ENCODE assay signal across 15 mouse cellular contexts in the genomic region with DNA sequence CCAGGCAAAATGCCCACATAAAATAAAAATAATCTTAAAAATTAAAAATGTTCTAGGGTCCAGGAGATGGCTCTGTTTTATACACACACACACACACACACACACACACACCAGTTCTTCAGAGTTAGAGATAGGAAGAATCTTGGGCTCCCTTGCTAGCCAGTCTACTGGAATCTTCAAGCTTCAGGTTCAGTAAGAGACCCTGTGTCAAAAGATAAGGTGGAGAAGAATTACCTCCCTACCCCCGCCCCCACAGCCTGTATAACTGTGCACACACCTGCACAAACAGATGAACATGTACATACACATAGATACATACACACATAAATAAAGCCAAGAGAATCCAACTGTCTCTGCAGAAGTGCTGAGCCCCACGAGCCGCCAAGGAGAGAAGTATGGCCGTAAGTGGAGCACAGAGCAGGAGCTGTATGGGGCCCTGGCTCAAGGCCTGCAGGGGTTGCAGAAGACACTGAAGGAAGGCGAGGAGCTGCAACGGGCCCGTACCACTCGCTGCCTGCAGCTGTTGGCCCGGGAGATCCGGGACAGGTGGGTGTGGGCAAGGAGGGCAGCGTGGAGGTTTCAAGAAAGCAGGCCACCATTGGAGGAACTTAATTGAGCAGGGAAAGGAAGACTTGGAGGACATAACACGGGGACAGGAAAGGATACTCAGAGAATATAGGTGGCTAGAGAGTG. TPM values are rescaled to one million over a fixed set of nuclear protein-coding genes. Genes with fewer than 3 reads are reported as not detected.
"Had no signal": no experiment of that assay in that cellular context is flagged by ENCODE, and none has a peak within 500 bp of the region (broad histone marks: within the 10 kb centered on the region; RNA-seq: fewer than 3 reads in every experiment).

No protein-coding gene starts in this region.

- H3K36me3 ChIP-seq: limb, embryonic 10.5 days; neural tube, embryonic 13.5 days; stomach, embryonic 15.5 days had no signal

- ATAC-seq: lung, postnatal 0 days had no signal

- DNase-seq: kidney, adult 18-20 months; kidney, postnatal 25 days; lung, adult 2 months; lung, postnatal 36 days; midbrain, embryonic 14.5 days; right cerebral cortex, postnatal 14 days; thymus, adult 2 months; thymus, postnatal 25 days had no signal

- H3K27me3 ChIP-seq: neural tube, embryonic 13.5 days; stomach, embryonic 15.5 days had no signal

- H3K9me3 ChIP-seq: limb, embryonic 10.5 days; neural tube, embryonic 13.5 days; stomach, embryonic 15.5 days had no signal

- H3K9ac ChIP-seq: liver, embryonic 14.5 days; neural tube, embryonic 13.5 days; stomach, embryonic 15.5 days had no signal

- H3K4me2 ChIP-seq: neural tube, embryonic 13.5 days; stomach, embryonic 15.5 days had no signal

- H3K27ac ChIP-seq: left cerebral cortex, adult 2 months; limb, embryonic 10.5 days; liver, embryonic 14.5 days; neural tube, embryonic 13.5 days; stomach, embryonic 15.5 days had no signal

- H3K4me3 ChIP-seq: left cerebral cortex, adult 2 months; limb, embryonic 10.5 days; neural tube, embryonic 13.5 days; stomach, embryonic 15.5 days had no signal

RNA-seq across cellular contexts. Expression of a gene that starts 4.2 kb away (rescaled TPM):
- total RNA-seq: monocyte, adult 5-6 weeks had no signal

RNA-seq across cellular contexts. Expression of a gene that starts 5.3 kb away (rescaled TPM):
- total RNA-seq: monocyte, adult 5-6 weeks had no signal
